9 mouse cellular contexts compared by ENCODE assay signal in the genomic region with DNA sequence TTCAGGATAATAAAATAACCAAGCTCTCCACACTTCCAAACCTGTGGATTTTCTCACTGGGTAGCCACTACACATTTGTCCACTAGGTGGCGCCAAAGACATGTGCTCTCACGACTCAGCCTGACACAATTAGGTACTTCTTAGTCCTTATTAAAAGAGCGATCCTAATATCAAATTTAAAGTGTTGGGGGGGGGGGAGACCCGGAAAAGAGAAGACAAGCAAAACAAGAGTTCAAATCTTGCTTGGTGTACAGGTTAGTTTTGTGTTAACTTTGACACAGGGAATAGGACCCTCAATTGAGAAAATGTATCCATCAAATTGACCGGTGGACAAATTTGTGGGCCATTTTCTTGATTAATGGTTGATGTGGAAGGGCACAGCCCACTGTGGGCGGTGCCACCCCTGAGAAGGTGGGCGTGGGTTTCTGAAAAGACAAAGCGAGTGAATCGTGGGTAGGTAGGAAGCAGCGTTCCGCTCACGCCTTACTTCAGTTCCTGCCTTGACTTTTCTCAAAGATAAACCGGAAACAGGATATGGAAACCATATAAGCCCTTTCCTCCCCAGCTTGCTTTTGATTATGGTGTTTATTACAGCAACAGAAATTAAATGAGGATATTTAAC. TPM values are rescaled to one million over a fixed set of nuclear protein-coding genes. Genes with fewer than 3 reads are reported as not detected.
DNase-seq lines count a peak whose midpoint lies in the region; ATAC-seq and TF ChIP-seq lines count a peak whose summit lies in the region.
"Had no signal": no experiment of that assay in that cellular context is flagged by ENCODE, and none has a peak within 500 bp of the region (broad histone marks: within the 10 kb centered on the region; RNA-seq: fewer than 3 reads in every experiment).

No protein-coding gene starts in this region.

- no peaks in the 10 kb centered on the region for H3K4me1 ChIP-seq in E14TG2a.4 (replicated peaks; ENCODE audit: low read depth, low read length)
- no peaks in the 10 kb centered on the region for H3K4me1 ChIP-seq in lung, embryonic 15.5 days
- H3K4me1 ChIP-seq: neural tube, embryonic 12.5 days had no signal

- peak; percentile 92 for TF ChIP-seq CTCF in E14TG2a.4 (conservative IDR thresholded peaks at IDR 0.05; ENCODE audit: low read length)

- H3K27me3 ChIP-seq in E14TG2a.4 (ENCODE audit: insufficient read depth, low read length), result peaks cover 18% of the 10 kb centered on the region
- no peaks in the 10 kb centered on the region for H3K27me3 ChIP-seq in lung, embryonic 15.5 days
- H3K27me3 ChIP-seq: neural tube, embryonic 12.5 days had no signal

- peak; percentile 90 for DNase-seq in T-cell, adult 2 months (ENCODE audit: low spot score)
- DNase-seq in cerebellum, postnatal 25 days, result peak; percentile 76 to 87
- peak; percentile 55 to 75 for DNase-seq in heart, adult 9 months (ENCODE audit: low spot score in 2 of 2)
- DNase-seq in layer of hippocampus, adult 9-10 months (ENCODE audit: low spot score), result peak; percentile 90
- peak; percentile 81 for DNase-seq in right cerebral cortex, postnatal 14 days
- DNase-seq in urinary bladder, postnatal 36 days (ENCODE audit: low spot score in 2 of 2), result peak; percentile 74 to 77

- peaks cover 10% of the 10 kb centered on the region for H3K9me3 ChIP-seq in E14TG2a.4 (ENCODE audit: low read length)
- H3K9me3 ChIP-seq in lung, embryonic 15.5 days, result no peaks in the 10 kb centered on the region
- H3K9me3 ChIP-seq: neural tube, embryonic 12.5 days had no signal

- H3K36me3 ChIP-seq in E14TG2a.4 (ENCODE audit: insufficient read depth, low read length), result no peaks in the 10 kb centered on the region
- H3K36me3 ChIP-seq in lung, embryonic 15.5 days, result no peaks in the 10 kb centered on the region
- H3K36me3 ChIP-seq: neural tube, embryonic 12.5 days had no signal

- H3K4me3 ChIP-seq in E14TG2a.4 (replicated peaks; ENCODE audit: low read length), result no peak overlapping the region
- H3K4me3 ChIP-seq in lung, embryonic 15.5 days, result no peak overlapping the region
- H3K4me3 ChIP-seq: neural tube, embryonic 12.5 days had no signal

- WGBS in lung, embryonic 15.5 days, result 38% methylated on average over 13 of the region's 13 CpGs

- no peak overlapping the region for H3K27ac ChIP-seq in lung, embryonic 15.5 days
- H3K27ac ChIP-seq: neural tube, embryonic 12.5 days had no signal

- no peak overlapping the region for H3K9ac ChIP-seq in lung, embryonic 15.5 days
- H3K9ac ChIP-seq: neural tube, embryonic 12.5 days had no signal

- ATAC-seq in lung, embryonic 15.5 days (ENCODE audit: borderline replicate concordance, extremely low read depth, low FRiP score, low TSS enrichment), result no peak

- peak overlapping the region; percentile 18; the same call in 1 of the 2 replicates for H3K4me2 ChIP-seq in lung, embryonic 15.5 days
- H3K4me2 ChIP-seq: neural tube, embryonic 12.5 days had no signal

RNA-seq across cellular contexts. Expression of a gene that starts 16.4 kb away (rescaled TPM):
- 6.7 and 7.6 TPM in 2 replicates for polyA plus RNA-seq in lung, embryonic 15.5 days (2015; fragmentation: Nextera tagmentation; extraction: Ambion mirVana)

RNA-seq across cellular contexts. Expression of a gene that starts 16.6 kb away (rescaled TPM):
- 6.5 and 10.8 TPM in 2 replicates for polyA plus RNA-seq in lung, embryonic 15.5 days (2015; fragmentation: Nextera tagmentation; extraction: Ambion mirVana)

RNA-seq across cellular contexts. Expression of a gene that starts 18.1 kb away (rescaled TPM):
- polyA plus RNA-seq in lung, embryonic 15.5 days (2015; fragmentation: Nextera tagmentation; extraction: Ambion mirVana), result 2.0 and 3.2 TPM in 2 replicates

RNA-seq across cellular contexts. Expression of a gene that starts 26.5 kb away (rescaled TPM):
- polyA plus RNA-seq in lung, embryonic 15.5 days (2015; fragmentation: Nextera tagmentation; extraction: Ambion mirVana), result 17.1 and 29.7 TPM in 2 replicates

RNA-seq across cellular contexts. Expression of a gene that starts 27.9 kb away (rescaled TPM):
- 1.8 and 1.9 TPM in 2 replicates for polyA plus RNA-seq in lung, embryonic 15.5 days (2015; fragmentation: Nextera tagmentation; extraction: Ambion mirVana)
